Mouse (Mus musculus): ENCODE measurements around the gene Wipi2. TPM values are rescaled to one million over a fixed set of nuclear protein-coding genes. Genes with fewer than 3 reads are reported as not detected.

Gene Wipi2
- total and polyA plus RNA-seq, 2 experiments from 2014 or later = 42.3 to 69.7 TPM

DNA sequence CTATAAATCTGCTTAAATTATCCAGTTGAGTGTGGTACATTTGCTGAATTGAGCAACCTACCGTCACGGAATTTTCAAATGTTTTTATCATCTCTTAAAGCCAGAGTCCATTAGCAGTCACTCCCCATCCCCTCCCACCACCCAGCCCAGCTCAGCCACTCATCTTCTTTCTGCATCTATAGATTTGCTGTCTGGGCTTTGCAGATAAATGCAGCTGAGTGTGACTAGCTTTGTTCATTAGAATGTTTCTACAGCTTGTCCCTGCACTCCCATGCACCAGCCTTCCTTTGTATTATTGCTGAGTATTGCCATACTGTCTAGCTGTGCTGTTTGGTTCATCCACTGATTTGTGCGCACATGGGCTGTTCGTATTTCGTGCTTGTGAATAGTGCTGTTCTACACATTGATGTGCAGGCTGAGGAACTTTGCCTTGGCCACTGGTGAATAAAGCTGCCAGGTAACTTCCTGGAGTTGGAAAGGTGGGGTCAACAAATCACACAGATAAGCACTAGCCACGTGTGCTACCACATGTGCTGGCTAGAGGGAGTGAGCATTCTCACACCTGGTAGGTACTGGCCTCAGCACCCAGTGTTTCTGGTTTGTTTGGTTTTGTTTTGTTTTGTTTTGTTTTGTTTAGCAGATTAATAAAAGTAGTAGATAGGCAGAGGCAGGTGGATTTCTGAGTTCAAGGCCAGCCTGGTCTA is 23.4 kb downstream of the Wipi2 start:
- peaks cover 2% of the 10 kb centered on the region for H3K36me3 ChIP-seq (ENCODE audit: insufficient read depth, low read length)
- TF ChIP-seq CTCF (IDR thresholded peaks at IDR 0.05) = no peak
- no peaks in the 10 kb centered on the region for H3K9me3 ChIP-seq (ENCODE audit: low read length)
- no peak for DNase-seq (ENCODE audit: low spot score)
- no peak overlapping the region for H3K27ac ChIP-seq (ENCODE audit: low read depth, low read length)
- H3K4me1 ChIP-seq (ENCODE audit: insufficient read depth, low read length) = peaks cover 8% of the 10 kb centered on the region; the same call in 1 of the 2 replicates
- 66% methylated on average over 6 of the region's 6 CpGs for WGBS
- H3K4me3 ChIP-seq (ENCODE audit: low read depth, low read length) = no peak overlapping the region
- H3K27me3 ChIP-seq (ENCODE audit: insufficient read depth, low read length) = no peaks in the 10 kb centered on the region
- ATAC-seq (ENCODE audit: low FRiP score) = no peak
- no peak overlapping the region for H3K4me2 ChIP-seq (ENCODE audit: low read depth, low read length, poor library complexity, severe bottlenecking)
- H3K9ac ChIP-seq (replicated peaks; ENCODE audit: low read length, poor library complexity, severe bottlenecking) = no peak overlapping the region

DNA sequence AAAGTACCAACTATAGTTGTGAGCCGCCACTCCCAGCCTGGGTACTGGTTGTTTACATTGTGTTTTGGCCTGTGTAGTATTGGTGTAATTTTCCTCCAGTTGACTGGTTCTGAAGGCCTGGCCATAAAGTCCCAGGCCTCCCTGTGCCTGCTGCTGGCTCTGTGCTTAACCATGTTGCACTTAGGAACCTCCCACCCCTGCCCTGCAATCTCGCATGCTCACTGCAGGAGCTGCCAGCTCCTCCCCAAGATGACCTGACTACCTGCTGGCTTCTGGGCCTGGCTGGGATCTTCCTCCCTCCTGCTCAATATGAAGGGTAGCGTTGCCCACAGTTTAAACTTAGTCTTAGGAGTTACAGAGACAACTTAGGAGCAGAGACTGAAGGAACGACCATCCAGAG is 24.8 kb downstream of the Wipi2 start:
- no peaks in the 10 kb centered on the region for H3K9me3 ChIP-seq (ENCODE audit: low read length)
- peaks cover 8% of the 10 kb centered on the region; the same call in 1 of the 2 replicates for H3K4me1 ChIP-seq (ENCODE audit: insufficient read depth, low read length)
- no peak overlapping the region for H3K4me2 ChIP-seq (ENCODE audit: low read depth, low read length, poor library complexity, severe bottlenecking)
- no peak overlapping the region for H3K27ac ChIP-seq (ENCODE audit: low read depth, low read length)
- no peak for TF ChIP-seq CTCF (IDR thresholded peaks at IDR 0.05)
- 76% methylated on average over 4 of the region's 4 CpGs for WGBS
- no peak for ATAC-seq (ENCODE audit: low FRiP score)
- peaks cover 15% of the 10 kb centered on the region for H3K36me3 ChIP-seq (ENCODE audit: insufficient read depth, low read length)
- no peak overlapping the region for H3K4me3 ChIP-seq (ENCODE audit: low read depth, low read length)
- H3K27me3 ChIP-seq (ENCODE audit: insufficient read depth, low read length) = no peaks in the 10 kb centered on the region
- DNase-seq (ENCODE audit: low spot score) = no peak
- no peak overlapping the region for H3K9ac ChIP-seq (replicated peaks; ENCODE audit: low read length, poor library complexity, severe bottlenecking)

DNA sequence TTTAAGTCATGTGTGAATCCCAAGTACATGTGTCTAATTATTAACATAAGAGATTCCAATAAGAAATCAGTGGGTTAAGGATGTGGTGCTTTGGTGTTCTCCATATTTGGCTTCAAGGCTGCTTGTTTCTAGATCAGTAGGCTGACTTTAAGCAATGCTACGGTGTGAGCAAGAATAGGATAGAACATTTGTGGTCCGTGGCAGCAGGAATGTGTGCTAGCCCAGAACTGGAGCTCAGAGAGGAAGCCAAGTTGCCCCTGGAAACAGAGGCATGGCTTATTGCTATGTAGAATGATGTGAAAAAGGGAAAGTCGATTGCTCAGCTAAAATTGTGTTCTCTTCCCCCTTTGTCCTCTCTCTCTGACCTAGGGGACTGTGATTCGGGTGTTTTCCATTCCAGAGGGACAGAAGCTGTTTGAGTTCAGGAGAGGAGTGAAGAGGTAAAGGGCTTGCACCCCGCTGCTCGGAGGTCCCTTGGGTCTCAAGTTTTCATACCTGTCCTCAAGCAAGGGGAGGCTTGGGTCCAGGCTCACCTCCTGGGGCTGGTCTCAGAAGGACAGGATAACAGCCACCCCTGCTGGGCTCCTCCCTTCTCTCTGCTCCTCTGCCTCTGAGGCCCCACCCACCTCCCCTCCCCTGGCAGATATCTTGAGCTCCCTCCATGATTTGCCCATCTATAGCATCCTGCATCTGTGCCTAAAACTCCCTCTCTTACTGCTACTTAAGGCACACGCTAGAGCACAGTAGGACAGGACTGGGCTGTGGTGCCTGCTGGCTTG is 33.3 kb downstream of the Wipi2 start:
- Histone ChIP-seq H3K36me3 (ENCODE audit: insufficient read depth, low read length) (peaks cover 86% of the 10 kb centered on the region), H3K4me3 (ENCODE audit: low read depth, low read length) (no peak overlapping the region), H3K9ac (replicated peaks; ENCODE audit: low read length, poor library complexity, severe bottlenecking) (no peak overlapping the region), H3K9me3 (ENCODE audit: low read length) (no peaks in the 10 kb centered on the region), H3K27me3 (ENCODE audit: insufficient read depth, low read length) (no peaks in the 10 kb centered on the region), H3K4me1 (ENCODE audit: insufficient read depth, low read length) (no peaks in the 10 kb centered on the region), H3K27ac (ENCODE audit: low read depth, low read length) (no peak overlapping the region), H3K4me2 (ENCODE audit: low read depth, low read length, poor library complexity, severe bottlenecking) (no peak overlapping the region)
- TF ChIP-seq CTCF (IDR thresholded peaks at IDR 0.05) = no peak
- no peak for DNase-seq (ENCODE audit: low spot score)
- WGBS = 77% methylated on average over 7 of the region's 7 CpGs
- ATAC-seq (ENCODE audit: low FRiP score) = no peak

DNA sequence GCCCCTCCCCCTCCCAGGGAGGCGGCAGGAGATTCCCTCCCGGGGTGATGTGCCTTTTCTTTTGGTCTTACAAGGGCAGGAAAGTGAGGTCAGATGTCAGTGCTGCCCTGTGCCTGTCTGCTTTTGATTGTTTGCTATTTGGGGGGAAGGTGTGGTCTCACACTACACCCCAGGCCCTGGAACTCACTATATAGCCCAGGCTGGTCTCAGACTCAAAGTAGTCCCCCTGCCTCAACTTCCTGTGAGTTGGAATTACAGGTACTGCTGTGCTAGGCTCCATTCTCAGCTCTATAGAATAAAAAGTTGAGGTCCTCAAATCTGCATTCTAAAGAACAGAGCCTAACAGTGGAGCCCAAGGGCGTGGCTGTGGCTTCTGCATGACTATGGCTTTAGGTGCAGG is 40.4 kb downstream of the Wipi2 start:
- Histone ChIP-seq H3K9ac (replicated peaks; ENCODE audit: low read length, poor library complexity, severe bottlenecking) (no peak overlapping the region), H3K9me3 (ENCODE audit: low read length) (no peaks in the 10 kb centered on the region), H3K27ac (ENCODE audit: low read depth, low read length) (no peak overlapping the region), H3K27me3 (ENCODE audit: insufficient read depth, low read length) (no peaks in the 10 kb centered on the region), H3K4me1 (ENCODE audit: insufficient read depth, low read length) (no peaks in the 10 kb centered on the region), H3K4me2 (ENCODE audit: low read depth, low read length, poor library complexity, severe bottlenecking) (no peak overlapping the region), H3K36me3 (ENCODE audit: insufficient read depth, low read length) (peaks cover 56% of the 10 kb centered on the region), H3K4me3 (ENCODE audit: low read depth, low read length) (no peak overlapping the region)
- ATAC-seq (ENCODE audit: low FRiP score) (no peak), DNase-seq (ENCODE audit: low spot score) (no peak)
- TF ChIP-seq CTCF (IDR thresholded peaks at IDR 0.05) = no peak
- 40% methylated on average over 3 of the region's 3 CpGs for WGBS

DNA sequence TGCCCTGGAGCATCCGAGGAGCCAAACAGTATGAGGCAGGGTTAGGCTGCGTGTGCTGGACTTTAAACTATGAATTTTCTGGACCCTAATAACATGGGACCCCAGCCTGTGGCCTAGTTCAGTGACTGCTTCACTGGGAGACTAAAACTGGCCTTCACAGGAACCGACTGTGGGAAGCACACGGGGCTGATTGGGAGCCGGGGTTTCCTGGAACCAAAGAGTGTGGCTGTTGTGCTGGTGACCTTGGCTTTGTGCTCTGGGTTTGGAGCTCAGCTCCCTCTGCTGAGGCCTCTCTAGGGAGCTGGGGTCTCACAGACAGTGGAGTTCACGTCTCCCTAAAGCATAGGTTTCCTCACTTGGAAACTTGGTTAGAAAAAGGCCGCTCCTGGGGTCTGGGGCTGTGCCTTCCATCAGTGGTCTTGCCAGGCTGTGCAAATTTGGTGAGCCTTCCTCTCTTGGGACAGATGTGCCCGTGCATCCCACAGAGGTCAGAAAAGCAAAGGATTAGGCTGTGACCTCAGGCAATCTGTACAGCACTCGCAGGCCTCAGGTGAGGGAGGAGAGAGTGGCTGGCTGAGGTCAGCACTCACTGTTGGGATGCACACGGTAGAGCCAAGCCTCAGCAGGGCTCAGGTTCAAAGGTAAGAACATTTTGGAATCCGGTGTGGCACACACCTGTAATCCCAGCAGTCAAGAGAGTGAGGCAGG is 41.2 kb downstream of the Wipi2 start:
- no peak overlapping the region for H3K4me2 ChIP-seq (ENCODE audit: low read depth, low read length, poor library complexity, severe bottlenecking)
- H3K9me3 ChIP-seq (ENCODE audit: low read length) = no peaks in the 10 kb centered on the region
- H3K36me3 ChIP-seq (ENCODE audit: insufficient read depth, low read length) = peaks cover 49% of the 10 kb centered on the region
- no peak for TF ChIP-seq CTCF (IDR thresholded peaks at IDR 0.05)
- DNase-seq (ENCODE audit: low spot score) = no peak
- no peak overlapping the region for H3K9ac ChIP-seq (replicated peaks; ENCODE audit: low read length, poor library complexity, severe bottlenecking)
- no peak overlapping the region for H3K27ac ChIP-seq (ENCODE audit: low read depth, low read length)
- 87% methylated on average over 11 of the region's 11 CpGs for WGBS
- H3K4me1 ChIP-seq (ENCODE audit: insufficient read depth, low read length) = no peaks in the 10 kb centered on the region
- no peak for ATAC-seq (ENCODE audit: low FRiP score)
- no peaks in the 10 kb centered on the region for H3K27me3 ChIP-seq (ENCODE audit: insufficient read depth, low read length)
- H3K4me3 ChIP-seq (ENCODE audit: low read depth, low read length) = no peak overlapping the region
